7 mouse cellular contexts compared by ENCODE assay signal in the genomic region with DNA sequence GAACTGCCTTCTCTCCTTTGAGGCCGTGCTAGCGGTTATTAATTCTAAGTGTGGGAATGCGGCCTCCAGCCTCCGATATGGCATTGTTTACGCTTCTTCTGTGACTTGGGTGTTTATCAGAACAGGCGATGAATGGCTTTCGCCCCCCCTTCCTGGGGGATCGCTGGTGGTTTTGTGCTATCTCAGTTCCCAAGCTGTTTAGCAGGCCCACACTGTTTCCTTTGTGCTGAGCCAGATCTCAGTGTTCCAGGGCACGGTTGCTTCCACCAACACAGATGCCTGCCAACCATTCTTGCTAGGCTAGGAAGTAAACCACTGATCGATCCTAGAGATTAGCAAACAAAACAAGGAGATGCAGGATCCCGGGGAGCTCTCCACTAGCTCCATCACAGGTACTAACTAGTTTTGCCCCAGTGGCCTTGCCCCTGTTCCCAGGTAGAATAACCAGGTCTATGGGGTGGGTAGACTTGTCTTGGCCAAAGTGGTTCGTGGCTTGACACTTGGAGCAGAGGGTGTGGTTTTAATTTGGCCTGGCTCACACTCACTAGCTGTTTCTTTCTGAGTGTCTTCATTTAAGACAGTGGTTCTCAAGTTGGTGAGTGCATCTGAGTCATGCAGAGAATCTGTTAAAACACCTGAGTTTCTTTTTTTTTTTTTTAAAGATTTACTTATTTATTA. TPM values are rescaled to one million over a fixed set of nuclear protein-coding genes. Genes with fewer than 3 reads are reported as not detected.
DNase-seq lines count a peak whose midpoint lies in the region; ATAC-seq and TF ChIP-seq lines count a peak whose summit lies in the region.

No protein-coding gene starts in this region.

- no peaks in the 10 kb centered on the region for H3K27me3 ChIP-seq in heart, embryonic 16.5 days (ENCODE audit: control insufficient read depth, insufficient read depth, low read length)
- H3K27me3 ChIP-seq in liver, embryonic 14.5 days (ENCODE audit: control insufficient read depth, insufficient read depth, low read length), result no peaks in the 10 kb centered on the region

- no peak for TF ChIP-seq CTCF in liver, embryonic 14.5 days (IDR thresholded peaks at IDR 0.05; ENCODE audit: low read depth)

- no peak overlapping the region for H3K4me3 ChIP-seq in heart, embryonic 16.5 days (ENCODE audit: low read length)
- H3K4me3 ChIP-seq in liver, embryonic 14.5 days (ENCODE audit: insufficient read depth in 1 of 2, low read depth in 2 of 2, low read length in 2 of 2), result peak overlapping the region; percentile 8 to 19; a peak in 2 of 4 replicates

- peak; percentile 22 to 33 for DNase-seq in right cerebral cortex, postnatal 36 days (ENCODE audit: low spot score in 2 of 2)
- no peak for DNase-seq in right cerebral cortex, postnatal 10 days (ENCODE audit: low spot score in 2 of 2)
- peak; percentile 59 to 72 (median 72) for DNase-seq in liver, embryonic 14.5 days (ENCODE audit: low read depth in 3 of 3, low spot score in 3 of 3)
- peak; percentile 51 for DNase-seq in testis, postnatal 10 days (ENCODE audit: low spot score)
- no peak for DNase-seq in urinary bladder, postnatal 25 days (ENCODE audit: low spot score)
- no peak for DNase-seq in retina, postnatal 1 day

- H3K36me3 ChIP-seq in heart, embryonic 16.5 days (ENCODE audit: control insufficient read depth, insufficient read depth), result no peaks in the 10 kb centered on the region
- no peaks in the 10 kb centered on the region for H3K36me3 ChIP-seq in liver, embryonic 14.5 days (replicated peaks; ENCODE audit: control insufficient read depth, insufficient read depth, low read depth)

- no peak; the same call in 1 of the 2 replicates for ATAC-seq in heart, embryonic 16.5 days (replicated peaks; ENCODE audit: extremely low read depth, insufficient read depth, low FRiP score)
- peak; percentile 87 for ATAC-seq in liver, embryonic 14.5 days (ENCODE audit: insufficient read depth)

- H3K27ac ChIP-seq in heart, embryonic 16.5 days (ENCODE audit: low read length), result no peak overlapping the region
- H3K27ac ChIP-seq in liver, embryonic 14.5 days, result peak overlapping the region; percentile 78

- H3K4me1 ChIP-seq in heart, embryonic 16.5 days (ENCODE audit: control insufficient read depth, insufficient read depth, low read length), result 0 out of 2 replicates have a peak, but pooled peaks cover 2% of the 10 kb centered on the region
- peaks cover 8 to 19% of the 10 kb centered on the region in 2 experiments; a peak in 3 of 4 replicates for H3K4me1 ChIP-seq in liver, embryonic 14.5 days (replicated peaks; ENCODE audit: control insufficient read depth in 2 of 2, insufficient read depth in 2 of 2, low read length in 1 of 2)

- H3K9me3 ChIP-seq in heart, embryonic 16.5 days (replicated peaks; ENCODE audit: control insufficient read depth, low read length), result 0 out of 2 replicates have a peak, but pooled peaks cover 2% of the 10 kb centered on the region
- H3K9me3 ChIP-seq in liver, embryonic 14.5 days (ENCODE audit: control insufficient read depth, low read length), result no peaks in the 10 kb centered on the region

- peak; percentile 89 for TF ChIP-seq EP300 in liver, embryonic 14.5 days (IDR thresholded peaks at IDR 0.05; ENCODE audit: low read depth)

- peak overlapping the region; percentile 11; the same call in 1 of the 2 replicates for H3K9ac ChIP-seq in heart, embryonic 16.5 days (ENCODE audit: low read length)
- H3K9ac ChIP-seq in liver, embryonic 14.5 days (replicated peaks), result peak overlapping the region; percentile 42

- WGBS in heart, embryonic 16.5 days, result 34% methylated on average over 12 of the region's 12 CpGs
- 5% methylated on average over 12 of the region's 12 CpGs for WGBS in liver, embryonic 14.5 days (ENCODE audit: insufficient replicate concordance)

- H3K4me2 ChIP-seq in heart, embryonic 16.5 days (ENCODE audit: low read depth, low read length), result no peak overlapping the region
- H3K4me2 ChIP-seq in liver, embryonic 14.5 days (ENCODE audit: low read depth), result peak overlapping the region; percentile 55

RNA-seq across cellular contexts. Expression of a gene that starts 50.9 kb away (rescaled TPM):
- 13.3 and 13.8 TPM in 2 replicates for polyA plus RNA-seq in heart, embryonic 16.5 days (2015; fragmentation: Nextera tagmentation; extraction: Ambion mirVana)
- polyA plus RNA-seq in liver, embryonic 14.5 days (2012; rRNA removed), result 19.1 and 25.5 TPM in 2 replicates
- 19.2 and 26.5 TPM in 2 replicates for polyA plus RNA-seq in liver, embryonic 14.5 days (2014; fragmentation: Nextera tagmentation; extraction: Ambion mirVana)

RNA-seq across cellular contexts. Expression of a gene that starts 51.3 kb away (rescaled TPM):
- polyA plus RNA-seq in heart, embryonic 16.5 days (2015; fragmentation: Nextera tagmentation; extraction: Ambion mirVana), result not detected in 2 replicates
- polyA plus RNA-seq in liver, embryonic 14.5 days (2012; rRNA removed), result not detected in 2 replicates
- 0.29 and 0.37 TPM in 2 replicates for polyA plus RNA-seq in liver, embryonic 14.5 days (2014; fragmentation: Nextera tagmentation; extraction: Ambion mirVana)

Comparison
In these comparisons a context has a peak if more than half of its experiments do, and no peak if none do; other contexts are left out.
1. DNase-seq: peak in right cerebral cortex, postnatal 36 days (2 of 2), liver, embryonic 14.5 days (3 of 3) and testis, postnatal 10 days (single experiment); none in right cerebral cortex, postnatal 10 days (0 of 2), urinary bladder, postnatal 25 days (single experiment) and retina, postnatal 1 day (single experiment).